Mouse (Mus musculus) limb, embryonic 11.5 days (tissue): ENCODE data around the gene Dab1. TPM values are rescaled to one million over a fixed set of nuclear protein-coding genes. Genes with fewer than 3 reads are reported as not detected.
A peak's percentile ranks its signal among the peaks of the same experiment; 100 is the strongest.

Experiments used
- ATAC-seq: fragments of 200-750 bp; cut with Nextera tagmentation; 2 replicates; pipeline ENCODE4 v1.8.0; 2017; ENCODE audit warnings: low read depth; ENCODE audit not compliant: insufficient number of reproducible peaks, low FRiP score, low TSS enrichment
- DNase-seq: peaks from one replicate; pipeline ENCODE4 v3.0.0-alpha.2; 2015; ENCODE audit warnings: low spot score
- H3K27ac ChIP-seq: fragments of 300-500 bp; sonication (generic); replicated peaks from 2 replicates; pipeline ENCODE4 v1.5.1; 2014; ENCODE audit warnings: low read depth, mild to moderate bottlenecking, low read length
- H3K27me3 ChIP-seq: fragments of 300-500 bp; sonication (generic); 2 replicates; pipeline ENCODE4 v1.6.1; 2014; ENCODE audit warnings: mild to moderate bottlenecking, low read length, mixed read lengths; ENCODE audit not compliant: control insufficient read depth, insufficient read depth
- H3K36me3 ChIP-seq: fragments of 300-500 bp; sonication (generic); 2 replicates; pipeline ENCODE4 v1.6.1; 2014; ENCODE audit warnings: mild to moderate bottlenecking, low read length, moderate library complexity, mixed read lengths; ENCODE audit not compliant: control insufficient read depth, insufficient read depth
- H3K4me1 ChIP-seq: fragments of 300-500 bp; sonication (generic); 2 replicates; pipeline ENCODE4 v1.6.1; 2014; ENCODE audit warnings: low read length, mixed read lengths; ENCODE audit not compliant: control insufficient read depth, insufficient read depth
- H3K4me2 ChIP-seq: fragments of 300-500 bp; sonication (generic); 2 replicates; pipeline ENCODE4 v1.6.1; 2014; ENCODE audit warnings: low read depth, mild to moderate bottlenecking, moderate library complexity; ENCODE audit not compliant: severe bottlenecking
- H3K4me3 ChIP-seq: fragments of 300-500 bp; sonication (generic); 2 replicates; pipeline ENCODE4 v1.5.1; 2014; ENCODE audit warnings: low read depth, low read length
- H3K9ac ChIP-seq: fragments of 300-500 bp; sonication (generic); 2 replicates; pipeline ENCODE4 v1.6.1; 2014; ENCODE audit warnings: mild to moderate bottlenecking, low read length
- H3K9me3 ChIP-seq: fragments of 300-500 bp; sonication (generic); 2 replicates; pipeline ENCODE4 v1.6.1; 2016; ENCODE audit warnings: low read length; ENCODE audit not compliant: control insufficient read depth
- WGBS: fragments of 180-500 bp; shearing (Covaris S2); extraction: QIAGEN DNeasy Blood & Tissue Kit; methylation state at CpG from one replicate; pipeline ENCODE4 v1.1.7; 2014; 5-methylcytosine and 5-hydroxymethylcytosine counted together
- polyA plus RNA-seq: library from polyadenylated mRNA; unstranded; fragments of >200 nt; fragmentation: Nextera tagmentation; extraction: Ambion mirVana; gene quantifications from 2 replicates; pipeline ENCODE4 v1.2.1, GENCODE M21; 2014

Gene Dab1
- polyA plus RNA-seq, 1 experiment from 2014 or later = 17.1 TPM

DNA sequence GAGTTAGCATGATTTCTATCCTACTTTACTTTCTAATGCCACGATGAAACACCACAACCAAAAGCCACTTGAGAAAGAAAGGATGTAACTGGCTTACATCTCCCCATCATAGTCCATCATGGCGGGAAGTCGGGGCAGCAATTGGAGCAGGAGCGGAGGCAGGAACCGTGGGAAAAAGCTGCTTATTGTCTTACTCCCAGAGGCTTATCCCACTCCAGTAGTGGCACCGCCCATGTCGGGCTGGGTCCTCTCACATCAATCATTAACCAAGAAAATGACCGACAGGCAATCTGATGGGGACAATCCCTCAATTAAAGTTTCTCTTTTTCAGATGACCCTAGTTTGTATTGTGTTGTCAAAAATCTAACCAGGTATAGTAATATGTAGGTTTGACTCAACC lies 893.4 kb downstream of the Dab1 start:
- 89% methylated on average over 8 of the region's 8 CpGs for WGBS
- Histone ChIP-seq H3K4me1 (no peaks in the 10 kb centered on the region), H3K27ac (no peak overlapping the region), H3K27me3 (no peaks in the 10 kb centered on the region), H3K4me2 (no peak overlapping the region), H3K9ac (no peak overlapping the region), H3K36me3 (no peaks in the 10 kb centered on the region), H3K4me3 (no peak overlapping the region), H3K9me3 (no peaks in the 10 kb centered on the region)
- ATAC-seq (no peak), DNase-seq (no peak)

DNA sequence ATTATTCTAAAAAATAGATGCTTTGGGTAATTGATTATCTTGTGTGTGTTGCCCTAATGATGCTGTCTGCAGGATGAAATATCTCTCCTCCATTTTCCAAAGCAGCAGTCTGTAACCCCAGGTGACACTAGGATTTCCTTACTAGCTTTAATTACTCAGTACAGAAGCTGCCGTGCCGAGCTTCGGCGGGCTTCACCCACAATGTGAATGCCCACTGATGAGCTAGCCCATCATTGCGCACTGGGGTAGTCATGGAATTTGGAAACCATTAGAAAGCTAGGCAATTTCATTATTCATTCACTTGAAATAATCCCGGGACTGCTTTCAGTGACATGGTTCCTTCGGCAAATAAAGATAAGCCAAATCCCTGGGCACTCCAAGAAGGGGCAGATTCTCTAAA lies 894.5 kb downstream of the Dab1 start:
- ATAC-seq = no peak
- WGBS = 71% methylated on average over 7 of the region's 7 CpGs
- no peaks in the 10 kb centered on the region for H3K4me1 ChIP-seq
- no peak overlapping the region for H3K4me3 ChIP-seq
- no peaks in the 10 kb centered on the region for H3K36me3 ChIP-seq
- no peak overlapping the region for H3K27ac ChIP-seq
- no peaks in the 10 kb centered on the region for H3K27me3 ChIP-seq
- no peak for DNase-seq
- H3K9me3 ChIP-seq = no peaks in the 10 kb centered on the region
- no peak overlapping the region for H3K9ac ChIP-seq
- no peak overlapping the region for H3K4me2 ChIP-seq

DNA sequence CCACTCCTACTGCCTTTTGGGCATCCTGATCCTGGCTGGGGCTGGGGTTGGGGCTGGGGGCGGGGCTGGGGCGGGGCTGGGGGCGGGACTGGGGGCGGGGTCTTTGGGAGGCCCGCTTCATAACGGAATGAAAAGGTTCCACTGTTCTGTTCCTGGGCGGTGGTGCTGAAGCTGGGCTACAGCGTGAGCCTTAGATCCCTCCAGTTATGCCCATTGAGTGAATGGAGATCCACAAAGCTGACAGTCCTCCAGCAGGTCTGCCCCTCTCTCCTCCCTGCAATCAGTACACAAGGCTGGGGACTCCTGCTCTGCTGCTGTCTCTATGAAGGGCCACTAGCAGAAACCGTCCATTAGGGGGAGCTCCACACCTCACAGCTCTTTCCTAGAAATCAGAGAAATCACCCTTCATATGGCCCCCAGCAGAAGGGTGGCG lies 895.4 kb downstream of the Dab1 start:
- Histone ChIP-seq H3K27me3 (no peaks in the 10 kb centered on the region), H3K4me2 (peak overlapping the region; percentile 24), H3K9ac (no peak overlapping the region), H3K9me3 (no peaks in the 10 kb centered on the region), H3K36me3 (no peaks in the 10 kb centered on the region), H3K4me3 (peak overlapping the region; percentile 5; the same call in 1 of the 2 replicates), H3K4me1 (no peaks in the 10 kb centered on the region), H3K27ac (no peak overlapping the region)
- 4% methylated on average over 10 of the region's 10 CpGs for WGBS
- DNase-seq = peak; percentile 70
- ATAC-seq = peak; percentile 77

DNA sequence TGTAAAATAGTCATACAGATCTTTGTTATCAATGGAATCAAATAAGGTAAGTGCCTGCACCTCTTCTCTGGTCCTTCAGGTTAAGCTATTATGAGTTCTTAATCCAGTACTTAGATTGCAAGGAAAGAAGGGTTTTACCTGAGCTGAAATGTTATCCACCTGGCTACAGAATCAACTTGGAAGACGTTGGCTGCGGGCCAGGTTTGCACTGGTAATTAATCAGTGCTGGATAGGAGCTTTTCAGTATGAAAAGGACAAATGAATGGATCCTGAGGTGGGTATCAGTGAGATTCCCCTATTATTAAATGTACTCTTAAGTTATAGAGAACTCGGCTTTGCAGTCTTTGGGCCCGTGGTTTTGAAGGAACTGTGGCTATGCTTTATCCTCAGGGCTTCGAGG lies 896.5 kb downstream of the Dab1 start:
- Histone ChIP-seq H3K4me1 (no peaks in the 10 kb centered on the region), H3K9me3 (no peaks in the 10 kb centered on the region), H3K4me3 (no peak overlapping the region), H3K27ac (no peak overlapping the region), H3K27me3 (no peaks in the 10 kb centered on the region), H3K36me3 (no peaks in the 10 kb centered on the region), H3K4me2 (no peak overlapping the region), H3K9ac (no peak overlapping the region)
- no peak for ATAC-seq
- 74% methylated on average over 5 of the region's 5 CpGs for WGBS
- DNase-seq = no peak

GRCm38 (mm10) chr4:104522324-104522723 lies 903.2 kb downstream of the Dab1 start:
- H3K4me2 ChIP-seq = no peak overlapping the region
- ATAC-seq (no peak), DNase-seq (no peak)
- H3K4me1 ChIP-seq = no peaks in the 10 kb centered on the region
- no peaks in the 10 kb centered on the region for H3K9me3 ChIP-seq
- 82% methylated on average over 8 of the region's 8 CpGs for WGBS
- no peaks in the 10 kb centered on the region for H3K27me3 ChIP-seq
- no peak overlapping the region for H3K27ac ChIP-seq
- no peak overlapping the region for H3K4me3 ChIP-seq
- H3K9ac ChIP-seq = no peak overlapping the region
- H3K36me3 ChIP-seq = no peaks in the 10 kb centered on the region

DNA sequence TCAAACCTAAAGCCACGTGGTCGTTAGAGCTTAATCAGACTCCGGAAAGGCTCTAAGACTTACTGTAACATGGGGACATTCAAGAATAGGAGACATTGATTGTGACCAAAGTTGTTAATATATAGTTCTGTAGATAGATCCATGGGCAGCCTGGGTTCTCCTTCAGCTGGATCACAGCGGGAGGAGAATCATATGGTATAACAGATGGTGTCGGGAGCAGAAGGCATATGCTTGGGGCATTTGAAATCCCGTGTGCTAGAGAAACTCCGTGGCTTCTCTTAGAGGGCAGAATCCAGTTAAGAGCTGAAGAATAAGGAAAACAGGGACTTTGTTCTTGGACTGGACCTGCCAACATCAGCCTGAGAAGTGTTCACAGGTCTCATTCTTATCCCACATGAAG lies 904.6 kb downstream of the Dab1 start:
- H3K4me3 ChIP-seq = no peak overlapping the region
- H3K27ac ChIP-seq = no peak overlapping the region
- H3K36me3 ChIP-seq = no peaks in the 10 kb centered on the region
- H3K9me3 ChIP-seq = no peaks in the 10 kb centered on the region
- H3K27me3 ChIP-seq = no peaks in the 10 kb centered on the region
- H3K4me1 ChIP-seq = no peaks in the 10 kb centered on the region
- H3K9ac ChIP-seq = no peak overlapping the region
- ATAC-seq (no peak), DNase-seq (no peak)
- no peak overlapping the region for H3K4me2 ChIP-seq
- 90% methylated on average over 7 of the region's 7 CpGs for whole genome bisulfite sequencing

GRCm38 (mm10) chr4:104529905-104530646 lies 910.9 kb downstream of the Dab1 start:
- no peaks in the 10 kb centered on the region for H3K36me3 ChIP-seq
- no peaks in the 10 kb centered on the region for H3K9me3 ChIP-seq
- H3K4me2 ChIP-seq = no peak overlapping the region
- no peak overlapping the region for H3K9ac ChIP-seq
- 78% methylated on average over 4 of the region's 4 CpGs for WGBS
- DNase-seq (no peak), ATAC-seq (no peak)
- no peaks in the 10 kb centered on the region for H3K4me1 ChIP-seq
- H3K4me3 ChIP-seq = no peak overlapping the region
- H3K27me3 ChIP-seq = no peaks in the 10 kb centered on the region
- H3K27ac ChIP-seq = no peak overlapping the region

DNA sequence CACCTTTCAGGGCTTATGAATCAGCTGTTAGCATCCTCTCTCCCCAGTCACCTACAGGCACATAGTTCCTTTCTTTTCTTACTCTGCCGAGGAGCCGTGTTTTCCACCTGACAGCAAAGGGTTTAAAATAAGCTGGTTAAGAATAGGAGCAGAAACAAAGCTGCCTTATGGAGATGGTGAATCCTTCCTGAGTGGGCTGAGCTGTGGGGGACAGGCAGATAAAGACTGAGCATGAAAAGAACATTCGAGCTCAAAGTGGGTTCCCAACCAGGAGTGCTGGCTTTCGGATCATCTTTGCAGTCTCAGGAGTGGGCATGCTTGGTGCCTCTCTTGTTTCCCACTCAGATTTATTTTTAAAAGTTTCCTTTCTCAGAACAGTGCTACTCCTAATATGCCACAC lies 913.7 kb downstream of the Dab1 start:
- Histone ChIP-seq H3K27ac (no peak overlapping the region), H3K4me3 (no peak overlapping the region), H3K9me3 (no peaks in the 10 kb centered on the region), H3K36me3 (no peaks in the 10 kb centered on the region), H3K9ac (no peak overlapping the region), H3K4me1 (no peaks in the 10 kb centered on the region), H3K4me2 (no peak overlapping the region), H3K27me3 (no peaks in the 10 kb centered on the region)
- 93% methylated on average over 4 of the region's 4 CpGs for WGBS
- ATAC-seq = no peak
- DNase-seq = no peak

DNA sequence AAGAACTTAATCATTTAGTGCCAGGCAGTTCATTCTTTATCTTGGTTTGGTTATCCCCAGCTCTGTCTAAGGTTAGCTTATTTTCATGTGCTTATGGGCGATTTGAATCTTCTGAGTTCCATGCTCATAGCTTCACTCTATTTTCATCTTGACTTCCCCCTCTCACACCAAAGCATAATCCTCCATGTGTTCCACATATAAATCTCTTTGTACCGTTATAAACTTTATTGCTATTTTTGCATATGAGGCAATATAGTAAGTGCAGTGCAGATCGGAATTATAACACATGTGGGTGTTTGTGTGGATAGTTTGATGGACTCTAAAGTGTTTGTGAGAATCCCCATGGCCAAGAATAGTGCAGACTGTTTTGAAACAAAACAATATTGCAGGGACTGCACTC lies 919.3 kb downstream of the Dab1 start:
- H3K27ac ChIP-seq = no peak overlapping the region
- DNase-seq (no peak), ATAC-seq (no peak)
- H3K9me3 ChIP-seq = no peaks in the 10 kb centered on the region
- no peak overlapping the region for H3K9ac ChIP-seq
- no peaks in the 10 kb centered on the region for H3K4me1 ChIP-seq
- H3K4me2 ChIP-seq = no peak overlapping the region
- H3K4me3 ChIP-seq = no peak overlapping the region
- 88% methylated on average over 3 of the region's 3 CpGs for WGBS
- H3K36me3 ChIP-seq = no peaks in the 10 kb centered on the region
- H3K27me3 ChIP-seq = no peaks in the 10 kb centered on the region
